Mouse (Mus musculus) lung, embryonic 14.5 days (tissue): ENCODE data around the gene Rnf26. TPM values are rescaled to one million over a fixed set of nuclear protein-coding genes. Genes with fewer than 3 reads are reported as not detected.

Experiments used
- ATAC-seq: fragments of 200-750 bp; cut with Nextera tagmentation; 2 replicates; pipeline ENCODE4 v1.8.0; 2017; ENCODE audit warnings: mild to moderate bottlenecking, moderate TSS enrichment, moderate library complexity; ENCODE audit not compliant: insufficient read depth
- DNase-seq: peaks from one replicate; pipeline ENCODE4 v3.0.0-alpha.2; 2015
- H3K27ac ChIP-seq: fragments of 300-500 bp; sonication (generic); 2 replicates; pipeline ENCODE4 v1.5.1; 2014; ENCODE audit warnings: low read depth, mild to moderate bottlenecking, moderate library complexity
- H3K27me3 ChIP-seq: fragments of 300-500 bp; sonication (generic); 2 replicates; pipeline ENCODE4 v1.6.1; 2014; ENCODE audit warnings: low read length, control low read depth; ENCODE audit not compliant: insufficient read depth
- H3K36me3 ChIP-seq: fragments of 300-500 bp; sonication (generic); 2 replicates; pipeline ENCODE4 v1.6.1; 2014; ENCODE audit warnings: control low read depth; ENCODE audit not compliant: insufficient read depth
- H3K4me1 ChIP-seq: fragments of 300-500 bp; sonication (generic); 2 replicates; pipeline ENCODE4 v1.6.1; 2014; ENCODE audit warnings: antibody characterized with exemption, control low read depth; ENCODE audit not compliant: insufficient read depth
- H3K4me2 ChIP-seq: fragments of 300-500 bp; sonication (generic); 2 replicates; pipeline ENCODE4 v1.6.1; 2014; ENCODE audit warnings: mild to moderate bottlenecking
- H3K4me3 ChIP-seq: fragments of 300-500 bp; sonication (generic); 2 replicates; pipeline ENCODE4 v1.5.1; 2014; ENCODE audit warnings: low read depth, low read length
- H3K9ac ChIP-seq: fragments of 300-500 bp; sonication (generic); 2 replicates; pipeline ENCODE4 v1.6.1; 2014
- H3K9me3 ChIP-seq: fragments of 300-500 bp; sonication (generic); 2 replicates; pipeline ENCODE4 v1.6.1; 2016; ENCODE audit warnings: low read depth, low read length, control low read depth
- CTCF ChIP-seq: IDR thresholded peaks from 2 replicates; pipeline ENCODE4 v1.5.1; 2016; ENCODE audit warnings: antibody characterized with exemption, low read depth
- WGBS: fragments of 180-500 bp; shearing (Covaris S2); extraction: QIAGEN DNeasy Blood & Tissue Kit; methylation state at CpG from one replicate; pipeline ENCODE4 v1.1.7; 2014; 5-methylcytosine and 5-hydroxymethylcytosine counted together
- polyA plus RNA-seq: library from polyadenylated mRNA; unstranded; fragments of >200 nt; fragmentation: Nextera tagmentation; extraction: Ambion mirVana; gene quantifications from 2 replicates; pipeline ENCODE4 v1.2.1, GENCODE M21; 2014

Rnf26 gene
- polyA plus RNA-seq, 1 experiment from 2014 or later = 89.2 TPM

GRCm38 (mm10) chr9:44053936-44054335 lies 59.4 kb downstream of the Rnf26 start:
- no peak for DNase-seq
- H3K9me3 ChIP-seq = no peaks in the 10 kb centered on the region
- H3K4me3 ChIP-seq = no peak overlapping the region
- H3K9ac ChIP-seq = no peak overlapping the region
- no peak overlapping the region for H3K27ac ChIP-seq
- no peak for ATAC-seq
- H3K4me2 ChIP-seq = no peak overlapping the region
- TF ChIP-seq CTCF = no peak
- H3K27me3 ChIP-seq = no peaks in the 10 kb centered on the region
- H3K36me3 ChIP-seq = no peaks in the 10 kb centered on the region
- no peaks in the 10 kb centered on the region for H3K4me1 ChIP-seq
- 43% methylated on average over 1 of the region's 1 CpGs for WGBS

GRCm38 (mm10) chr9:44052855-44053254 lies 60.5 kb downstream of the Rnf26 start:
- DNase-seq (no peak), ATAC-seq (no peak)
- Histone ChIP-seq H3K27me3 (no peaks in the 10 kb centered on the region), H3K4me2 (no peak overlapping the region), H3K4me3 (no peak overlapping the region), H3K36me3 (no peaks in the 10 kb centered on the region), H3K9ac (no peak overlapping the region), H3K4me1 (no peaks in the 10 kb centered on the region), H3K27ac (no peak overlapping the region), H3K9me3 (no peaks in the 10 kb centered on the region)
- WGBS = 56% methylated on average over 3 of the region's 3 CpGs
- peak; percentile 9; the same call in 1 of the 2 replicates for TF ChIP-seq CTCF

- H3K9me3 ChIP-seq = no peaks in the 10 kb centered on the region
- H3K4me2 ChIP-seq = no peak overlapping the region
- 80% methylated on average over 8 of the region's 8 CpGs for WGBS
- H3K27ac ChIP-seq = no peak overlapping the region
- no peak overlapping the region for H3K4me3 ChIP-seq
- no peaks in the 10 kb centered on the region for H3K36me3 ChIP-seq
- H3K9ac ChIP-seq = no peak overlapping the region
- no peak for ATAC-seq
- peaks cover 10% of the 10 kb centered on the region for H3K27me3 ChIP-seq
- no peak for DNase-seq
- no peaks in the 10 kb centered on the region for H3K4me1 ChIP-seq
- TF ChIP-seq CTCF = no peak
Observed at GRCm38 (mm10) chr9:44049381-44050165, 63.7 kb downstream of the Rnf26 start.

- H3K4me3 ChIP-seq = no peak overlapping the region
- peaks cover 18% of the 10 kb centered on the region for H3K27me3 ChIP-seq
- H3K4me2 ChIP-seq = no peak overlapping the region
- no peak overlapping the region for H3K9ac ChIP-seq
- H3K27ac ChIP-seq = no peak overlapping the region
- ATAC-seq (no peak), DNase-seq (no peak)
- H3K4me1 ChIP-seq = no peaks in the 10 kb centered on the region
- H3K36me3 ChIP-seq = no peaks in the 10 kb centered on the region
- no peaks in the 10 kb centered on the region for H3K9me3 ChIP-seq
- 59% methylated on average over 15 of the region's 15 CpGs for WGBS
- TF ChIP-seq CTCF = no peak
Observed at GRCm38 (mm10) chr9:44048541-44049380, 64.6 kb downstream of the Rnf26 start.

- no peak overlapping the region for H3K4me3 ChIP-seq
- no peak overlapping the region for H3K9ac ChIP-seq
- no peaks in the 10 kb centered on the region for H3K36me3 ChIP-seq
- ATAC-seq = no peak
- 62% methylated on average over 14 of the region's 14 CpGs for WGBS
- H3K4me1 ChIP-seq = no peaks in the 10 kb centered on the region
- no peak overlapping the region for H3K27ac ChIP-seq
- H3K27me3 ChIP-seq = peaks cover 27% of the 10 kb centered on the region
- no peaks in the 10 kb centered on the region for H3K9me3 ChIP-seq
- TF ChIP-seq CTCF = no peak
- H3K4me2 ChIP-seq = no peak overlapping the region
- DNase-seq = no peak
Observed at GRCm38 (mm10) chr9:44047571-44048490, 65.5 kb downstream of the Rnf26 start.

- H3K36me3 ChIP-seq = no peaks in the 10 kb centered on the region
- WGBS = 20% methylated on average over 6 of the region's 6 CpGs
- H3K4me2 ChIP-seq = no peak overlapping the region
- DNase-seq (no peak), ATAC-seq (no peak)
- no peak overlapping the region for H3K4me3 ChIP-seq
- H3K27ac ChIP-seq = no peak overlapping the region
- TF ChIP-seq CTCF = no peak
- H3K9me3 ChIP-seq = no peaks in the 10 kb centered on the region
- no peak overlapping the region for H3K9ac ChIP-seq
- no peaks in the 10 kb centered on the region for H3K4me1 ChIP-seq
- peaks cover 32% of the 10 kb centered on the region for H3K27me3 ChIP-seq
Observed at GRCm38 (mm10) chr9:44047071-44047470, 66.2 kb downstream of the Rnf26 start.
